Mouse (Mus musculus) intestine, embryonic 15.5 days (tissue): ENCODE measurements at regions not wholly inside any gene's neighbourhood (a gene's known extent, or its start where the extent isn't known, plus 50 kb on each side); places are given as distances from the start of the nearest gene placed in this dataset.
"Not testable (repeated sequence)": the region's sequence is repeated elsewhere in the genome, so short reads cannot be mapped to it uniquely, and the experiment has no call there.

Experiments
- ATAC-seq: fragments of 200-750 bp; cut with Nextera tagmentation; 2 replicates; pipeline ENCODE4 v1.8.0; 2017; ENCODE audit warnings: moderate TSS enrichment, moderate library complexity
- H3K27ac ChIP-seq: fragments of 300-500 bp; sonication (generic); 2 replicates; pipeline ENCODE4 v1.5.1; 2015; ENCODE audit warnings: mild to moderate bottlenecking, inconsistent platforms
- H3K27me3 ChIP-seq: fragments of 300-500 bp; sonication (generic); replicated peaks from 2 replicates; pipeline ENCODE4 v1.6.1; 2015; ENCODE audit warnings: inconsistent platforms
- H3K36me3 ChIP-seq: fragments of 300-500 bp; sonication (generic); 2 replicates; pipeline ENCODE4 v1.6.1; 2015; ENCODE audit warnings: inconsistent platforms
- H3K4me1 ChIP-seq: fragments of 300-500 bp; sonication (generic); replicated peaks from 2 replicates; pipeline ENCODE4 v1.6.1; 2015; ENCODE audit warnings: inconsistent platforms
- H3K4me2 ChIP-seq: fragments of 300-500 bp; sonication (generic); replicated peaks from 2 replicates; pipeline ENCODE4 v1.6.1; 2015; ENCODE audit warnings: mild to moderate bottlenecking, inconsistent platforms
- H3K4me3 ChIP-seq: fragments of 300-500 bp; sonication (generic); replicated peaks from 2 replicates; pipeline ENCODE4 v1.5.1; 2015; ENCODE audit warnings: inconsistent platforms
- H3K9ac ChIP-seq: fragments of 300-500 bp; sonication (generic); 2 replicates; pipeline ENCODE4 v1.6.1; 2015; ENCODE audit warnings: inconsistent platforms
- H3K9me3 ChIP-seq: fragments of 300-500 bp; sonication (generic); 2 replicates; pipeline ENCODE4 v1.6.1; 2016; ENCODE audit warnings: inconsistent platforms
- WGBS: fragments of 180-500 bp; shearing (Covaris S2); methylation state at CpG from one replicate; pipeline ENCODE4 v1.1.7; 2015; 5-methylcytosine and 5-hydroxymethylcytosine counted together

DNA sequence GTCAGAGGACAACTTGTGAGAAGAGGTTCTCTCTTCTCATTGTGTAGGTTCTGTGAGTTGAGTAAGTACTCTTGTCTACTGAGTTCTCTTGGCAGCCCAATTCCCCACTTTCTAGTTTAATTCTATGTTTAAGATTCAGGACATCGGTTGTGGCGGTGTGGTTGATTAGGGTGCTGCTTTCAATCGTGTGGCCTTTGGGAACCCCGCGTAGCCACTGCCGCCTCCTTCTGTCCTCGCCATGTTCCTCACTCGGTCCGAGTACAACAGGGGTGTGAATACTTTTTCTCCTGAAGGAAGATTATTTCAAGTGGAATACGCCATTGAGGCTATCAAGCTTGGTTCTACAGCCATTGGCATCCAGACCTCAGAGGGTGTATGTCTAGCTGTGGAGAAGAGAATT lies 73.3 kb upstream of the Btbd11 start:
- H3K9ac ChIP-seq, H3K27me3 ChIP-seq, H3K9me3 ChIP-seq, H3K36me3 ChIP-seq, H3K4me2 ChIP-seq, H3K27ac ChIP-seq, ATAC-seq, H3K4me1 ChIP-seq, H3K4me3 ChIP-seq: not testable (repeated sequence)
- WGBS: 97% methylated on average over 10 of the region's 10 CpGs

DNA sequence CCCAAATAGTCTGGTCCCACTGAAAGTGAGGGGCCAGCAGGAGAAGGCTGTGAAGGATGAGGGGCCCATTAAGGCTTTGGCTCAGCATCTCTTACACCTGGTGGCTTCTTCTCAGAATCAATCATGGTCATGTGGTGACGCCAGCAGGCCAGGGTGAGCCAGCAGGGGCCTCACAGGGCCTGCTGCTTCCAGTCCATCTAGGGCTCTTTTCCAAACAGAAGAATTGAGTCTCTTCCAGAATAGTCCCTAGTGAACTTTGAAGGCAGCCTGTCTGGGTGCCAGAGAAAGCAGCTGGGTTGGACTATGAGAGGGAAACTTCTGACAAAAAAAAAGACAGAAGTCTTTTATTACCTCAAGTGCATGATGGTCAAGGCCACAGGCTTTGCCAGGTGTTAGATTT lies 65.6 kb upstream of the Btbd11 start:
- Histone ChIP-seq H3K4me3 (no peak overlapping the region), H3K36me3 (no peaks in the 10 kb centered on the region), H3K9me3 (no peaks in the 10 kb centered on the region), H3K9ac (no peak overlapping the region), H3K4me2 (no peak overlapping the region), H3K27me3 (no peaks in the 10 kb centered on the region), H3K27ac (no peak overlapping the region), H3K4me1 (no peaks in the 10 kb centered on the region)
- 52% methylated on average over 1 of the region's 1 CpGs for WGBS
- ATAC-seq: no peak

DNA sequence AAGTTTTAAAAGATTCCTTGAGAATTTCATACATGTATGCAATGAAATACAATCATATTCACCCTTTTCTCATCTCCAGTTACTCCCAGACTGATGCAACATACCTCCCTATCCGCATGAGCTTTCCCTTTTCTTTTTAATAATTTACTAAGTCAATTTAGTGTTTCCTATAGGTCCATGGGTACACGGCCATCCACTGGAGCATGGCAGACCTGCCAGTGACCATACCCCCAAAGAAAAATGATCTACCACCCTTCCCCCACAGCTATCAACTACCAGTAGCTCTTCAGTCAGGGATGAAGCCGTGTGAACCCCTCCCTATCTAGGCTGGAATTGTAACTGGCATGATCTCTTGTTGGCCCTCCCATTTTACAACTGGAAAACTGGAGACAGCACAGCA lies 64.3 kb upstream of the Btbd11 start:
- WGBS: 72% methylated on average over 3 of the region's 3 CpGs
- Histone ChIP-seq H3K27ac (no peak overlapping the region), H3K4me1 (no peaks in the 10 kb centered on the region), H3K27me3 (no peaks in the 10 kb centered on the region), H3K36me3 (no peaks in the 10 kb centered on the region), H3K9ac (no peak overlapping the region), H3K9me3 (no peaks in the 10 kb centered on the region), H3K4me2 (no peak overlapping the region), H3K4me3 (no peak overlapping the region)
- ATAC-seq: no peak

DNA sequence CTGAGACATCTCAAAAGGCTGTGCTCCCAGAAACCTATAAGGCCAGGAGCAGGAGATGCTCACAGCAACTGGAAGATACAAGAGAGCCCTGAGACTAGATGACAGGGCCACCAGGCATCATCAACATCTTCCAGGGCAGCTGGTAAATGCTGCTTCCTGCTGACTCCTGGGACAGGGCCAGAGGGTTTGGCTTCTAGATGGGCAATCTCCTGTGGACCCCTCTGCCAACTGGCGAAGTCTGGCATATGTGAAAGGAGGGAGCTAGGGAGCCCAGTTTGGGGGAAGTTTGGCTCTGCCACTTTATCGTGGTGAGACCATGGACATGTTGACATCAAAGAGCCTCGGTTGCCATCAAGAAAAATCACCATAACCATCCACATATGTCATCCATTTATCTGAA lies 57.2 kb upstream of the Btbd11 start:
- H3K4me1 ChIP-seq: no peaks in the 10 kb centered on the region
- 82% methylated on average over 3 of the region's 3 CpGs for WGBS

DNA sequence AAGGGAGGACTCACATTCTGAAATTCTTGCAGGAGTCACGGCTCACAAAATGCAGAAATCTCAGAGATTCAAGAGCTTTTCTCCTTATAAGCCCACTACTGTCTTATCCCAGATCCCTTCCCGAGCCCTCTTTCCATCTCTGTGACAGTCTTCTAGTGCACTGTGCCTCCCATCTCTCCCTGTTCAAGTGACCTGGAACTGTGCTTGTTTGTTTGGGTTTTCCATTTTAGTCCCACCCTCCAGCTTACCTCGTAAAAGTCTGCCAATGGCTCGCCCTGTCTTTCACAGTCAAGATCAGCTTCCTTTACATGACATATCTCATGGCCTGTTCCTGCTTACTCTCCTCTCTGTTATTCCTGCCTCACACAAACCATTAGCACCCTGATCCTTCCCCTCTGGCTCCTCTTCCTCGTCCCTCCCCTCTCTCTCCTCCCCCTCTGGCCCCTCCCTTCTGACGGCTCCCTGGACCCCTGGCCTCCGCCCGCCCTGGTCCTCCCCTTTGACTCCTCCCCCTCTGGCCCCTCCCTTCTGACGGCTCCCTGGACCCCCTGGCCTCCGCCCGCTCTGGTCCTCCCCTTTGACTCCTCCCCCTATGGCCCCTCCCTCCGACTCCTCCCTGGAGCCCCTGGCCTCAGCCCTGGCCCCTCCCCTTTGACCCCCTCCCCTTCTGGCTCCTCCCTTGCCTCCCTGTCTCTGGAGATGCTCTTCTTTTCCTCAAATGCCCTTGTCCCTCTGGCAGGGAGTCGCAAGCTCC lies 55.5 kb upstream of the Btbd11 start:
- Histone ChIP-seq H3K4me2 (peak overlapping the region; percentile 34), H3K9me3 (no peaks in the 10 kb centered on the region), H3K4me3 (no peak overlapping the region), H3K27me3 (no peaks in the 10 kb centered on the region), H3K9ac (no peak overlapping the region), H3K36me3 (no peaks in the 10 kb centered on the region), H3K4me1 (no peaks in the 10 kb centered on the region), H3K27ac (no peak overlapping the region)
- WGBS: 14% methylated on average over 12 of the region's 13 CpGs
- ATAC-seq: peak; percentile 62

More for the DNA sequence above, 57.2 kb upstream of the Btbd11 start:
- H3K9ac ChIP-seq: no peak overlapping the region
- no peak for ATAC-seq
- H3K4me3 ChIP-seq: no peak overlapping the region
- H3K9me3 ChIP-seq: no peaks in the 10 kb centered on the region
- no peak overlapping the region for H3K4me2 ChIP-seq
- H3K27me3 ChIP-seq: no peaks in the 10 kb centered on the region
- H3K36me3 ChIP-seq: no peaks in the 10 kb centered on the region
- no peak overlapping the region for H3K27ac ChIP-seq
